Mouse (Mus musculus): Measurements from ENCODE around the gene Vmn2r80.
"Not testable (repeated sequence)": the region's sequence is repeated elsewhere in the genome, so short reads cannot be mapped to it uniquely, and the experiment has no call there.

The Vmn2r80 gene

GRCm38 (mm10) chr10:79148469-79148868 lies at the start of gene Vmn2r80:
Vmn2r80 (plus strand) TSS chr10:79148769.
- DNase-seq (ENCODE audit: low read depth), result not testable (repeated sequence)

DNA sequence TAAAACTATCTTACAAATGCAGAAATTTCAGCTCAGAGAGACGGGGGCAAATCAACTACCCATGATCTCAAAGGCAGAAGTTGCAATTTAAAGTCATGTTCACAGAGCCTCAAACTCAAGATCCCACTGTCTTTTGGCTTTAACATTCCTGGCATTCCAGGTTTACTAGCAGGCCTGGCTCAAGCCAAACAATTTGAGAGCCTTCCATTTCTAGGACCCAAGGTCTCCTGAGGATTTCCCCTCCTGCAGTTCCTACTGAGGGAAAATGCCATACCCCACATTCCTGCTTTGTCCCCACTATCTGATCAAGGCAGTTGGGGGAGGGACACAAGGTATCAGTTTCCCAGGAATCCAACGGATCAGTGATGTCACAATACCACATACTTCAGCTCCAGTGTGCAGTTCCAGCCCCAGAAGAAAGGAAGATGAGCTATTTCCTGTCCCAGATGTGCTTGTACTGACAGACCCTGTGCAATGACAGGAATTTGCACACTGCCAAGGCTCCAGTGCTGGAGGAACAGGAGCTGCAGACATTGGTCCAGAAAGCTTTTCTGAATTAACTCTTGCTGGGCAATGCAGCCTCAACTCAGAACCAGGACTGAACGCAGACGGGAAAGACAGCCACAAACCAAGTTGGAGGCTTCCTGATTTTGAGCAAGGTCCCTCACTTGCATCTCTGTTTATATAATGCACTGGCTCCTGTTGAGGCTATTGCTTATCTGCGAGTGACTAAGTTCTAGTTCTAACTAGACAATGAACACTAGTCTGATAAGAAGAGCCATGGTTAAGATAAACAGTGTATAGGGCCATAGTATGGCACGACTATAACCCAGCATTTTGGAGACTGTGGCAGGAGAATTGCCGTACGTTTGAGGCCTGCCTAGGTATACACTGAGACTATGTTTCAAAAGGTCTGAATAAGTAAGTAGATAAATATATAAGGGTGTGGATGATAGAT lies 42.0 kb upstream of the Vmn2r80 start:
- no peak for DNase-seq (ENCODE audit: low read depth)

- no peak for DNase-seq (ENCODE audit: low read depth)
Measured at GRCm38 (mm10) chr10:79107531-79107930, 41.0 kb upstream of the Vmn2r80 start.

DNA sequence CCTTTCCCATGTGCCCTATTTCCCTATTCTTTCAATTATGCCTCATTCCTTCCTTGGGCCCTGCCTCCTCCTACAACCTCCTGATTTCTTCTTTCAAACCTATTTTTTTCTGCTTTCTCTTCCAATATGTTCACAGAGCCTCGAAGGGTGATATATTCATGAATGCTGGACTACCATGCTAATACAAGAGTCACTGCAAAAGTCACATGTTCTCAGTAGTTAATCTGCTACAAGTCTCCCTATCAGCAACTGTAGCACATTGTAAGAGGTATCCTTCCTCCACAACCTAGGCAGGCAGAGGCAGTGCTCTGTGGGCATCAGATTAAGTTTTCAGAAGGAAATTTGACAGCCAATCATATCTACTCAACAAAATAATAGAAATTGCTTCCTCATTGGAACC lies 39.4 kb upstream of the Vmn2r80 start:
- no peak for DNase-seq (ENCODE audit: low read depth)

DNA sequence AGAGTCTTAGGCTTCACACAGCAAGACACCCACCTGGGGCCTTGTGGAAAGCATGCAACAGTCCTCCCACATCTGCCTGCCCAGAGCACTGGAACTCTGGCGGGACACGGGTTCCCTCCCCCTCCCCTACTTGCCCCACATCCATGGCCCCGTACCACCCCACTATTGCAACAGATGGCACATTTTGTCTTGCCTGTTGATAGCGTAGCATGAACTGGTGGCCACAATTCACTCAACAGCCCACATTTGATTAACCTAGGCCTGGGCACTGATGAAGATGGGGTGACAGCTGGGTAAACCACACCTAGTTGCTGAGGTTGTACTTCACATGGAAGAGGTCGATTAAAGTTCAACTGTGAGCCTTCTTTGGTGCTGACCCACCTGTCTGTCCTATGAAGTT lies 38.1 kb upstream of the Vmn2r80 start:
- DNase-seq (ENCODE audit: low read depth), result no peak

DNA sequence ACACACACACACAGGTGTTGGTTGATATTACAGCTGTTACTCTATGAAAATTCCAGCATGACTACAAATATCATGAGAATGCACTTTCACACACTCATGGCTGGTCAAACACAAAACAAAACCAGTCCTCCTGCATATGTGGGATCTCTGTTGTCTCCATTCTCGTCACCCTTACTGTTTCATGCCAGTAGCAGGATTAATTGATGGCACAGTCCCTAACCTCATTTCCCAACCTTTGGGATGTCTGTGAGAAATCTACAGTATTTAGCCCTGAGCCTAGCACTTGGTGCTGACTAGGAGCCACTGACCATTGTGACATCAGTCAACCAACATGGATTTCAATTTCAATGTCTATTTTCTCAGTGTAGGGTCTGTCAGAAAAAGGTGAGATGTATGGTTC lies 33.5 kb upstream of the Vmn2r80 start:
- no peak for DNase-seq (ENCODE audit: low read depth)

DNA sequence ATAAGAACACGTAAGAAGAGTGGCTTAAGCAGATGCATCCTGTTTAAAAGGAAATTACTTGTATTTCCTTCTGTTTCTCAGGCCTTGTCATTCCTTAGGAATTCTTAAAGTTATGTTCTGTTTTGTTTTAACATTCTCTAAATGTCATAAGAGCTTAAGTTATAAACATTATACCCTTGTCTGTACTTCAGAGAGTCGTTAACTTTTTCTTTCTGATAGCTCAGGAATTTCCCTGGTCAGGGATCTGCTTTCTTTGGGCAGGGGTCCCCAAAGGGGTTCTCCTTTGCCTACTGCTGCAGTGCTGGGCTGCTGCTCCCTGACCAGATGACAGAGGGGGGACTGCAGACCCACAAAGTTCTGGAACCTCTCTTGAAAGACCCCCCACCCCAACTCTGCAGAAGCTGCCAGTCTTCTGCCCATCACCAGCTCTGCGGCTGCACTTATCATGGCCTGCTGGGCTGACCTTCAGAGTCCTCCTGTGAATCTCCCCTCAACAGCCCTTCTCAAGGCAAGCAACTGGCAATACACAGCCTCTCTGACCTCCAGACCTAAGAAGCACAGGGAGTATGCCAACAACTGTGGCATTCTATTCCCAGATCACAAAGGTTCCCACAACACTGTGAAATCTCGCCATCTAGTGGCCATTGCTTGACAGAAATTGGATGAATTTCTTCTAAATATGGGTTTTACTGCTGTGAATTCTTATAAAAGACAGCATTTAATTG lies 32.3 kb upstream of the Vmn2r80 start:
- DNase-seq (ENCODE audit: low read depth), result peak; percentile 54

- no peak for DNase-seq (ENCODE audit: low read depth)
Measured at GRCm38 (mm10) chr10:79151602-79152001, 3.0 kb downstream of the Vmn2r80 start.

- not testable (repeated sequence) for DNase-seq (ENCODE audit: low read depth)
Measured at GRCm38 (mm10) chr10:79199973-79200372, 51.4 kb downstream of the Vmn2r80 start.

- no peak for DNase-seq (ENCODE audit: low read depth)
Measured at GRCm38 (mm10) chr10:79220432-79220831, 71.9 kb downstream of the Vmn2r80 start.

GRCm38 (mm10) chr10:79221606-79222005 lies 73.0 kb downstream of the Vmn2r80 start:
- no peak for DNase-seq (ENCODE audit: low read depth)

DNA sequence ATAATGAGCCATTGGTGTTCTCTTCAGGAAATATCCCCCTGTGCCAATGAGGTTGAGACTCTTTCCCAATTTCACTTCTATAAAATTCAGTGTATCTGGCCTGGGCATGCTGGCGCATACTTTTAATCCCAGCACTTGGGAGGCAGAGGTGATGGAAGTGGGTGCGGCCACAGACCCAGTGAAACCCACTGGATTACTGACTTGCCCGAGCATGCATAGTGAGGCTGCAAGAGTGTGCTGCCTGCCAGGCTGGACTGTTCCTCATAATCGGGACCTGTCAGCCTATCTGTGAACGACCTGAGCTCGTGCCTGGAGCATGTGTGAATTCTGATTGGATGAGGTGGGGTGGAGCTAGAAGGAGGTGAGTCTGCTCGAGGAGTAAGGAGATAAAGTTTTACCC lies 73.6 kb downstream of the Vmn2r80 start:
- no peak for DNase-seq (ENCODE audit: low read depth)
